Mouse (Mus musculus): Measurements from ENCODE around the gene Cnot6. TPM values are rescaled to one million over a fixed set of nuclear protein-coding genes. Genes with fewer than 3 reads are reported as not detected.

The Cnot6 gene
- total and polyA plus RNA-seq, 3 experiments: 38.9 to 58.3 (median 49.3) TPM

DNA sequence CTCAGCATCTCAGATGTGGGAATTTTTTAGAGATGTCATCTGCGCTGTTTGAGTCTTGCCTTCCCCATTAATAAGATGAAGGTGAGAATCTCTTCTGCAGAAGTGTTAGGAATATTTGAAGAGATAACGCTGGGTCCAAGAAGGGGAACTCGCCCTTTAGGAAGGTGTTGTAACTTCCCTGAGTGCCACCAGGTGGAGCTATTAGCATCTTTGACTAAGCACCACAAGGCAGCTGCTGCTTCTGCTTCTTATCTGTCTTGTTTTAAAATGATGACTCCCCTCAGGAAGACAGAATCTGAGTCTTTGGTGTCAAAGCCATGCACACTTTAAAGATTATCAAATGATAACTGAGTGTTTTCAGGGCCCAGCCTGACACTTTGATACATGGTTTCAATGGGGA is 15.4 kb upstream of the Cnot6 start (continued):
- TF ChIP-seq RAD21 (IDR thresholded peaks at IDR 0.05; ENCODE audit: low read depth, low read length): peak; percentile 100
- 0 out of 2 replicates have a peak, but pooled peaks have one; percentile 43 for TF ChIP-seq ELF1 (IDR thresholded peaks at IDR 0.05; ENCODE audit: low read depth, low read length)

DNA sequence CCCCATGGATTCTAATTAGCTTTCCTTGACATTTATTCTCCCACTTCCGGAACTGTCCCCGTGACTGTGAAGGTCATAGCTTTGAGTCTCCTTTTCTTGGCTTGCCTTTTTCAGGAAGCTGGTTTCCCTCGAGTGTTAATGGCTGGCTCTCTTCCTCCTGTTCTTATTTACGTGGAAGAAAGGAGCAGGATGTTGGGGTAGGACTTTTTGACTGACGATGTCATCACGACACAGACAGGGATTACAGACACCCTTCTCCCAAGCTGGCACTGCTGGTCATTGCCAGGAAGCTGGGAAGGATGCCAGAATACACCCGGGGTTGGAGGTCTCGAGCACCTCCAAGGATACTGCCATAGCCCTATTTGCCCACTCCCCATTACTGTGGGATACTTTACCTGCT is 14.3 kb upstream of the Cnot6 start:
- no peak overlapping the region for H3K9ac ChIP-seq (ENCODE audit: control insufficient read depth, low read depth, low read length, poor library complexity, severe bottlenecking)
- H3K27me3 ChIP-seq (ENCODE audit: control insufficient read depth in 1 of 2, insufficient read depth in 2 of 2, low read length in 2 of 2): no peaks in the 10 kb centered on the region
- peaks cover 0 to 5% of the 10 kb centered on the region in 2 experiments; a peak in 2 of 4 replicates for H3K36me3 ChIP-seq (ENCODE audit: control insufficient read depth in 1 of 2, insufficient read depth in 2 of 2, low read length in 2 of 2)
- H3K9me3 ChIP-seq (replicated peaks; ENCODE audit: insufficient read depth, low read length): no peaks in the 10 kb centered on the region
- TF ChIP-seq TAL1 (IDR thresholded peaks at IDR 0.05; ENCODE audit: low read length) (no peak), ZKSCAN1 (IDR thresholded peaks at IDR 0.05; ENCODE audit: low read depth, low read length) (no peak), MEF2A (IDR thresholded peaks at IDR 0.05; ENCODE audit: extremely low read depth, insufficient replicate concordance, low read depth, low read length, poor library complexity, severe bottlenecking) (no peak), SIN3A (IDR thresholded peaks at IDR 0.05; ENCODE audit: low read length) (no peak), POLR2A (IDR thresholded peaks at IDR 0.05; ENCODE audit: control insufficient read depth in 1 of 2, insufficient read depth in 1 of 2, low read depth in 1 of 2, low read length in 2 of 2, poor library complexity in 1 of 2) (no peak), MYB (IDR thresholded peaks at IDR 0.05; ENCODE audit: low read depth, low read length) (no peak)
- no peak for DNase-seq (ENCODE audit: low read depth, low spot score)
- H3K79me2 ChIP-seq (ENCODE audit: control insufficient read depth, insufficient read depth, low read length, poor library complexity): no peaks in the 10 kb centered on the region
- no peak overlapping the region for H3K4me3 ChIP-seq (ENCODE audit: control insufficient read depth in 1 of 2, insufficient read depth in 1 of 2, low read depth in 2 of 2, low read length in 2 of 2)
- H3K27ac ChIP-seq (ENCODE audit: control insufficient read depth, low read depth, low read length): no peak overlapping the region
- peaks cover 0 to 2% of the 10 kb centered on the region in 2 experiments; a peak in 1 of 4 replicates for H3K4me1 ChIP-seq (ENCODE audit: control insufficient read depth in 1 of 2, insufficient read depth in 2 of 2, low read length in 2 of 2)

DNA sequence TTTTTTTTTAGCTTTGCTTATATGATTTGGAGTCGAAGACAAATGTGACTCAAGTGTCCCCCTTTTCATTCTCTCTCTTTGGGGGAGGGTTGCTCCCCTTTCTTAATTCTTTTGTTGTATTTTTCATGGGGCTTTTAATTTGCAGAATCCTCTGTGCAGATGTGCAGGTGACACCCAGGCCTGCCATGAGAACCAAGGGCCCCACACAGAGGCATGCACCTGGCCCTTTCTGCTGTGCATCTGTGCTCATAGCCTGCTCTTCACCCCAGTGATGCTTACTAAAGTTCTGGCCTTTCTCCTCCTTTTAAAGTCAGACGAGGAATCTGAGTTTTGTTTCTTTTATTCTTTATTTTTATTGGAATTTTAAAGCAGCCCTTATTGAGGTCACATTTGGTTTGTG is 12.2 kb upstream of the Cnot6 start:
- H3K36me3 ChIP-seq (ENCODE audit: control insufficient read depth in 1 of 2, insufficient read depth in 2 of 2, low read length in 2 of 2): peaks cover 0 to 21% of the 10 kb centered on the region in 2 experiments; a peak in 2 of 4 replicates
- no peak overlapping the region for H3K4me3 ChIP-seq (ENCODE audit: control insufficient read depth in 1 of 2, insufficient read depth in 1 of 2, low read depth in 2 of 2, low read length in 2 of 2)
- no peaks in the 10 kb centered on the region for H3K79me2 ChIP-seq (ENCODE audit: control insufficient read depth, insufficient read depth, low read length, poor library complexity)
- H3K27ac ChIP-seq (ENCODE audit: control insufficient read depth, low read depth, low read length): no peak overlapping the region
- no peaks in the 10 kb centered on the region for H3K9me3 ChIP-seq (replicated peaks; ENCODE audit: insufficient read depth, low read length)
- H3K4me1 ChIP-seq (ENCODE audit: control insufficient read depth in 1 of 2, insufficient read depth in 2 of 2, low read length in 2 of 2): peaks cover 9 to 19% of the 10 kb centered on the region in 2 experiments
- TF ChIP-seq CHD1 (IDR thresholded peaks at IDR 0.05; ENCODE audit: low read depth, low read length): no peak
- TF ChIP-seq ZNF384 (IDR thresholded peaks at IDR 0.05; ENCODE audit: low read depth, low read length): no peak
- no peak for TF ChIP-seq MAZ (IDR thresholded peaks at IDR 0.05; ENCODE audit: low read depth, low read length)
- H3K9ac ChIP-seq (ENCODE audit: control insufficient read depth, low read depth, low read length, poor library complexity, severe bottlenecking): no peak overlapping the region
- no peaks in the 10 kb centered on the region for H3K27me3 ChIP-seq (ENCODE audit: control insufficient read depth in 1 of 2, insufficient read depth in 2 of 2, low read length in 2 of 2)
- DNase-seq (ENCODE audit: low read depth, low spot score): no peak

DNA sequence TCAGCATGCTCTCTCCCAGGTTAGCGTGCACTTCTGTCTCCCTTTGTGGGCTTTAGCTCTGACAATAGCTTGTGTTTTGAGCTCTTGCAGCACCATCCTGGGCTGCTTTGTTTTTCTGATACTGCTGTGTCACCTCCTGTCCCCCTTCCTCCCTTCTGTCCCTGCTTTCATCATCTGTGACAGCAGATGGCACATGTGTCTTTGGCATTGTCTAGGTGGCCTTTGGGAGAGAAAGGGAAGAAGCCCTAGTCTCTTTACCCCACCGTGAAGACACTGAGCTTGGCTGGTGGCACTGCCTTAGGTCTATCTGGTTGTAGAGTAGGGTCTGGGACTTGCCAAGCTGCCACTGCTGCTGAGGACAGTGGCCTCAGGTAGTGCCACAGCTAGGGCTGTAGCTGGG is 10.8 kb upstream of the Cnot6 start:
- no peaks in the 10 kb centered on the region for H3K79me2 ChIP-seq (ENCODE audit: control insufficient read depth, insufficient read depth, low read length, poor library complexity)
- H3K9ac ChIP-seq (ENCODE audit: control insufficient read depth, low read depth, low read length, poor library complexity, severe bottlenecking): no peak overlapping the region
- H3K4me3 ChIP-seq (ENCODE audit: control insufficient read depth in 1 of 2, insufficient read depth in 1 of 2, low read depth in 2 of 2, low read length in 2 of 2): no peak overlapping the region
- H3K27me3 ChIP-seq (ENCODE audit: control insufficient read depth in 1 of 2, insufficient read depth in 2 of 2, low read length in 2 of 2): no peaks in the 10 kb centered on the region
- peaks cover 0 to 25% of the 10 kb centered on the region in 2 experiments; a peak in 2 of 4 replicates for H3K36me3 ChIP-seq (ENCODE audit: control insufficient read depth in 1 of 2, insufficient read depth in 2 of 2, low read length in 2 of 2)
- peaks cover 11 to 21% of the 10 kb centered on the region in 2 experiments for H3K4me1 ChIP-seq (ENCODE audit: control insufficient read depth in 1 of 2, insufficient read depth in 2 of 2, low read length in 2 of 2)
- TF ChIP-seq RAD21 (IDR thresholded peaks at IDR 0.05; ENCODE audit: low read depth, low read length) (peak; percentile 2; the same call in 1 of the 2 replicates), SMC3 (IDR thresholded peaks at IDR 0.05; ENCODE audit: low read depth, low read length) (peak; percentile 15; the same call in 1 of the 2 replicates), MXI1 (IDR thresholded peaks at IDR 0.05; ENCODE audit: low read depth, low read length) (no peak)
- H3K27ac ChIP-seq (ENCODE audit: control insufficient read depth, low read depth, low read length): no peak overlapping the region
- no peak for DNase-seq (ENCODE audit: low read depth, low spot score)
- no peaks in the 10 kb centered on the region for H3K9me3 ChIP-seq (replicated peaks; ENCODE audit: insufficient read depth, low read length)
